Mouse (Mus musculus) spleen, adult 18-20 months (tissue): ENCODE data around the gene Dpp4.

Source experiments
- DNase-seq, 2 experiments: peaks; one replicate each; pipeline ENCODE4 v3.0.0; 2022; ENCODE audit warnings: mixed read lengths in 2 of 2

Dpp4 gene

GRCm38 (mm10) chr2:62285847-62286246 lies 126.2 kb downstream of the Dpp4 start:
- no peak for DNase-seq

GRCm38 (mm10) chr2:62285026-62285425 lies 127.0 kb downstream of the Dpp4 start:
- DNase-seq: no peak
